Mouse (Mus musculus) lung, postnatal 0 days (tissue): ENCODE results near the gene Slc41a2. TPM values are rescaled to one million over a fixed set of nuclear protein-coding genes. Genes with fewer than 3 reads are reported as not detected.
"Not testable (repeated sequence)": the region's sequence is repeated elsewhere in the genome, so short reads cannot be mapped to it uniquely, and the experiment has no call there.

Experiments used
- ATAC-seq: fragments of 200-750 bp; cut with Nextera tagmentation; 2 replicates; pipeline ENCODE4 v1.8.0; 2017; ENCODE audit warnings: moderate library complexity
- DNase-seq: peaks from one replicate; pipeline ENCODE4 v3.0.0-alpha.2; 2016; ENCODE audit warnings: low spot score
- H3K27ac ChIP-seq: fragments of 300-500 bp; sonication (generic); 2 replicates; pipeline ENCODE4 v1.5.1; 2014; ENCODE audit warnings: antibody characterized with exemption, mild to moderate bottlenecking, low read length, mixed read lengths
- H3K27me3 ChIP-seq: fragments of 300-500 bp; sonication (generic); replicated peaks from 2 replicates; pipeline ENCODE4 v1.6.1; 2014; ENCODE audit warnings: low read length, mixed read lengths; ENCODE audit not compliant: insufficient read depth
- H3K36me3 ChIP-seq: fragments of 300-500 bp; sonication (generic); 2 replicates; pipeline ENCODE4 v1.6.1; 2014; ENCODE audit warnings: low read length, mixed read lengths; ENCODE audit not compliant: insufficient read depth
- H3K4me1 ChIP-seq: fragments of 300-500 bp; sonication (generic); 2 replicates; pipeline ENCODE4 v1.6.1; 2014; ENCODE audit warnings: antibody characterized with exemption, low read depth, low read length, mixed read lengths; ENCODE audit not compliant: insufficient read depth
- H3K4me2 ChIP-seq: fragments of 300-500 bp; sonication (generic); replicated peaks from 2 replicates; pipeline ENCODE4 v1.6.1; 2014; ENCODE audit warnings: low read depth, mild to moderate bottlenecking, low read length, moderate library complexity, mixed read lengths
- H3K4me3 ChIP-seq: fragments of 300-500 bp; sonication (generic); 2 replicates; pipeline ENCODE4 v1.5.1; 2014; ENCODE audit warnings: low read depth, low read length
- H3K9ac ChIP-seq: fragments of 300-500 bp; sonication (generic); replicated peaks from 2 replicates; pipeline ENCODE4 v1.6.1; 2014; ENCODE audit warnings: low read depth, mild to moderate bottlenecking
- H3K9me3 ChIP-seq: fragments of 300-500 bp; sonication (generic); 2 replicates; pipeline ENCODE4 v1.6.1; 2016; ENCODE audit warnings: low read length, mixed read lengths
- CTCF ChIP-seq: IDR thresholded peaks from 2 replicates; pipeline ENCODE4 v1.5.1; 2016; ENCODE audit warnings: antibody characterized with exemption, mild to moderate bottlenecking
- EP300 ChIP-seq: IDR thresholded peaks from 2 replicates; pipeline ENCODE4 v1.6.1; 2016; ENCODE audit warnings: antibody characterized with exemption, mild to moderate bottlenecking, control low read depth
- WGBS: fragments of 180-500 bp; shearing (Covaris S2); extraction: QIAGEN DNeasy Blood & Tissue Kit; methylation state at CpG from one replicate; pipeline ENCODE4 v1.1.7; 2014; 5-methylcytosine and 5-hydroxymethylcytosine counted together
- polyA plus RNA-seq: library from polyadenylated mRNA; unstranded; fragments of >200 nt; fragmentation: Nextera tagmentation; extraction: Ambion mirVana; gene quantifications from 2 replicates; pipeline ENCODE4 v1.2.1, GENCODE M21; 2015

The Slc41a2 gene
- polyA plus RNA-seq, 1 experiment from 2014 or later = 1.2 TPM

GRCm38 (mm10) chr10:83380501-83380900, 42.8 kb upstream of the Slc41a2 start:
- no peak for TF ChIP-seq EP300
- no peak for TF ChIP-seq CTCF
- no peaks in the 10 kb centered on the region for H3K27me3 ChIP-seq
- H3K9ac ChIP-seq = no peak overlapping the region
- H3K4me2 ChIP-seq = no peak overlapping the region
- H3K27ac ChIP-seq = no peak overlapping the region
- no peak for DNase-seq
- ATAC-seq = no peak; the same call in 1 of the 2 replicates
- no peaks in the 10 kb centered on the region for H3K9me3 ChIP-seq
- 94% methylated on average over 2 of the region's 2 CpGs for WGBS
- no peaks in the 10 kb centered on the region for H3K36me3 ChIP-seq
- H3K4me3 ChIP-seq = no peak overlapping the region
- no peaks in the 10 kb centered on the region for H3K4me1 ChIP-seq

GRCm38 (mm10) chr10:83378083-83378833, 40.6 kb upstream of the Slc41a2 start:
- no peak overlapping the region for H3K27ac ChIP-seq
- H3K36me3 ChIP-seq = no peaks in the 10 kb centered on the region; the same call in 1 of the 2 replicates
- TF ChIP-seq EP300 (no peak), CTCF (no peak)
- peak; percentile 43 for DNase-seq
- no peak overlapping the region for H3K4me3 ChIP-seq
- no peak overlapping the region for H3K9ac ChIP-seq
- no peaks in the 10 kb centered on the region for H3K27me3 ChIP-seq
- no peak overlapping the region for H3K4me2 ChIP-seq
- no peaks in the 10 kb centered on the region for H3K4me1 ChIP-seq
- no peaks in the 10 kb centered on the region for H3K9me3 ChIP-seq
- ATAC-seq = peak; percentile 74
- WGBS = 59% methylated on average over 9 of the region's 9 CpGs

GRCm38 (mm10) chr10:83376911-83377682, 39.4 kb upstream of the Slc41a2 start:
- 71% methylated on average over 8 of the region's 8 CpGs for WGBS
- no peak overlapping the region for H3K9ac ChIP-seq
- H3K27me3 ChIP-seq = no peaks in the 10 kb centered on the region
- no peak overlapping the region for H3K4me3 ChIP-seq
- no peak overlapping the region for H3K4me2 ChIP-seq
- ATAC-seq (peak; percentile 14; the same call in 1 of the 2 replicates), DNase-seq (no peak)
- no peak for TF ChIP-seq CTCF
- no peak for TF ChIP-seq EP300
- no peaks in the 10 kb centered on the region; the same call in 1 of the 2 replicates for H3K36me3 ChIP-seq
- no peaks in the 10 kb centered on the region for H3K4me1 ChIP-seq
- no peak overlapping the region for H3K27ac ChIP-seq
- no peaks in the 10 kb centered on the region for H3K9me3 ChIP-seq

GRCm38 (mm10) chr10:83375458-83375857, 37.8 kb upstream of the Slc41a2 start:
- not testable (repeated sequence) for H3K4me3 ChIP-seq, ATAC-seq
- WGBS = 91% methylated on average over 5 of the region's 5 CpGs

GRCm38 (mm10) chr10:83374045-83374656, 36.5 kb upstream of the Slc41a2 start:
- H3K9ac ChIP-seq = no peak overlapping the region
- H3K4me1 ChIP-seq = no peaks in the 10 kb centered on the region
- ATAC-seq (no peak), DNase-seq (no peak)
- no peak for TF ChIP-seq CTCF
- no peak for TF ChIP-seq EP300
- no peak overlapping the region for H3K4me2 ChIP-seq
- 62% methylated on average over 3 of the region's 3 CpGs for WGBS
- no peak overlapping the region for H3K27ac ChIP-seq
- no peak overlapping the region for H3K4me3 ChIP-seq
- H3K36me3 ChIP-seq = no peaks in the 10 kb centered on the region; the same call in 1 of the 2 replicates
- no peaks in the 10 kb centered on the region for H3K9me3 ChIP-seq
- no peaks in the 10 kb centered on the region for H3K27me3 ChIP-seq

More at GRCm38 (mm10) chr10:83375458-83375857, 37.8 kb upstream of the Slc41a2 start:
- not testable (repeated sequence) for H3K4me1 ChIP-seq, H3K36me3 ChIP-seq, DNase-seq, H3K4me2 ChIP-seq, H3K9ac ChIP-seq, H3K9me3 ChIP-seq, H3K27me3 ChIP-seq, H3K27ac ChIP-seq

- no peak for DNase-seq
- H3K9me3 ChIP-seq = no peaks in the 10 kb centered on the region
- TF ChIP-seq CTCF (no peak), EP300 (no peak)
- H3K27me3 ChIP-seq = no peaks in the 10 kb centered on the region
- no peak overlapping the region for H3K27ac ChIP-seq
- no peaks in the 10 kb centered on the region for H3K4me1 ChIP-seq
- no peak overlapping the region for H3K4me2 ChIP-seq
- 34% methylated on average over 5 of the region's 5 CpGs for WGBS
- H3K9ac ChIP-seq = no peak overlapping the region
- ATAC-seq = no peak
- H3K36me3 ChIP-seq = peaks cover 12% of the 10 kb centered on the region; the same call in 1 of the 2 replicates
- H3K4me3 ChIP-seq = no peak overlapping the region
Measured at GRCm38 (mm10) chr10:83368918-83369317, 31.2 kb upstream of the Slc41a2 start.
